Mouse (Mus musculus): ENCODE measurements around the gene Rnf141. TPM values are rescaled to one million over a fixed set of nuclear protein-coding genes. Genes with fewer than 3 reads are reported as not detected.

Gene Rnf141
- polyA plus RNA-seq, 1 experiment from 2014 or later, result 39.7 TPM

DNA sequence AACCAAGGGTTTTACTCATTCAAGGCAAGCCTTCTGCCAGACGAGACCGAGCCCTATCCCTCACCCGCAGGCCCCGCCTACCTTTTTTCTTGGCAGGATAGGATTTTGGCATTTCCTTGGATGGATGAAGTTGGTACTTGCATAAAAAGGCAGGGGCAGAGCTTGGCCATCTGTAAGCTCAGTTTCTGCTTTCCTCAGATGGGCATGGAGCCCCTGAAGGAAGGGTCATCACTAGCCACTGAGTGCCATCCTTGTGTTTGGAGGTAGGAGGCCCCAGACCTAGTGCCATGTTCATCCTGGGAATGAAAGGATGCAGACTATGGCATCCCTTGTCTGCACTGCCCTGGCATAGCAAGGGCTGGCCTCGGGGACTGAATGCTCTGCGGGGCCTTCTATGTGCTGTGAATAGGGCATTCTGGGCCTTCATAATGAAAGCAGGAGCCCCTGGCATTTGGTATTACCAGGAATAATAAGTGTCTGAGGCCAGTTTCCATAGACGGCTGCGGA lies 64.6 kb downstream of the Rnf141 start:
- Histone ChIP-seq H3K36me3 (ENCODE audit: control insufficient read depth, insufficient read depth, low read length) (0 out of 2 replicates have a peak, but pooled peaks cover 3% of the 10 kb centered on the region), H3K4me2 (ENCODE audit: low read length) (no peak overlapping the region), H3K4me3 (ENCODE audit: low read depth, low read length) (no peak overlapping the region), H3K9me3 (replicated peaks; ENCODE audit: control insufficient read depth, low read length, poor library complexity, severe bottlenecking) (no peaks in the 10 kb centered on the region), H3K9ac (ENCODE audit: low read depth, low read length) (no peak overlapping the region), H3K27me3 (ENCODE audit: control insufficient read depth, insufficient read depth, low read depth, low read length) (no peaks in the 10 kb centered on the region), H3K27ac (ENCODE audit: low read length) (no peak overlapping the region; the same call in 1 of the 2 replicates), H3K4me1 (ENCODE audit: control insufficient read depth, insufficient read depth, low read length) (0 out of 2 replicates have a peak, but pooled peaks cover 2% of the 10 kb centered on the region)
- 70% methylated on average over 8 of the region's 8 CpGs for WGBS
- peak; percentile 81 for ATAC-seq

DNA sequence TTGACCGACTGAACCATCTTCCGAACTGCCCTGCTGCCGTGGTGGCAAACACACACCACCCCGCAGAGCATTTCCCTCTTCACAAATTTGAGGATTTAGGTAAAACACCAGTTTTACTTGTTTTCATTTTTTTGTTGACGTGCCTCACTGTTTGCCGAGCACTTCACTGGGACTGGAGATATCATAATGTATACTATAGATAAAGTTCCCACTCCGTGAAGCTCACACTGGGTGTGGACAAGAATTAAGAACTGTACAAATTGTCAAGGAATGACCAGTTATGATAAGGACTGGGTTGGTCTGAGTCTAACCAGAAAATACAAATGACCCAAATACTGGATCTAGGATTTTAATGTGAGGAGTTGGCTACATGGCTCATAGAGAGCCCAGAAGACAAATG lies 65.3 kb downstream of the Rnf141 start:
- peak overlapping the region; percentile 53 for H3K27ac ChIP-seq (ENCODE audit: low read length)
- H3K9me3 ChIP-seq (replicated peaks; ENCODE audit: control insufficient read depth, low read length, poor library complexity, severe bottlenecking), result no peaks in the 10 kb centered on the region
- H3K36me3 ChIP-seq (ENCODE audit: control insufficient read depth, insufficient read depth, low read length), result 0 out of 2 replicates have a peak, but pooled peaks cover 3% of the 10 kb centered on the region
- ATAC-seq, result no peak
- 96% methylated on average over 7 of the region's 7 CpGs for WGBS
- H3K9ac ChIP-seq (ENCODE audit: low read depth, low read length), result no peak overlapping the region
- H3K4me1 ChIP-seq (ENCODE audit: control insufficient read depth, insufficient read depth, low read length), result peaks cover 5% of the 10 kb centered on the region; the same call in 1 of the 2 replicates
- no peak overlapping the region for H3K4me3 ChIP-seq (ENCODE audit: low read depth, low read length)
- no peak overlapping the region for H3K4me2 ChIP-seq (ENCODE audit: low read length)
- H3K27me3 ChIP-seq (ENCODE audit: control insufficient read depth, insufficient read depth, low read depth, low read length), result no peaks in the 10 kb centered on the region

DNA sequence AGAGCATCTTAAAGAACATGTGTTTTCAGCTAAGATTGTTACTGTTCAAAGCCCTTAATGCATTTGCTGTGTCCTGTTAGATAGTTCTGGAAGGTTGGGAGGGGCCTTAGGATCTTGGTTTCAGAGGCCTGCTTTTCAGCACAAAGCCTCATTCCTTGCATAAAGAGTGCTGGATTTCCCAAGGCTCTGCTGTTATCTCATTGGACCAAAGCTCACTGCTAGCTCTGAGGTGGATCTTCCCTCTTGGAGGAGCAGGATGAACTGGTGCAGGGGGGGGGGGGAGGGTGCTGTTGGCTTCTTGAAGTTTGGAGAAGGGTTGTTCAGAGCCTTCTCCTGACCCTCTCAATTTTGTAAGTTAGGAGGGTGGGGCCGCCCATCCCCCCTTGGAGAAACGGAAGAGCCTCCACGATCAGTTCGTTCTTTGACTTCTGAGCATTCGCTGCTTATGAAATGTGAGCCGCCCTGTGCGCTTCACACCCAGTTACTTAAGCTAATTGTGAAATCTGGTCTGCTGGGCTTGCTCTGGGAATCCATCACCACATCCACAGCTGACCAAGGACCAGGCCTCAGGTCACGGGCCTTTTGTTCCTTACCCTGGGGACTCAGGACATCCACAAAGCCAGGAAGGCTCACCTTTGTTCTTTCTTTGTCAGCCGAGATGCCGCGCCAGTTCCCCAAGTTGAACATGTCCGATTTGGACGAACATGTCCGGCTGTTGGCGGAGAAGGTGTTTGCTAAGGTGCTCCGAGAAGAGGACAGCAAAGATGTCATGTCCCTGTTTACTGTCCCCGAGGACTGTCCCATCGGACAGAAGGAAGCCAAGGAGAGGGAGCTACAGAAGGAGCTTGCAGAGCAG lies 66.9 kb downstream of the Rnf141 start:
- no peak overlapping the region for H3K4me2 ChIP-seq (ENCODE audit: low read length)
- no peak overlapping the region for H3K4me3 ChIP-seq (ENCODE audit: low read depth, low read length)
- ATAC-seq, result no peak
- H3K27ac ChIP-seq (ENCODE audit: low read length), result no peak overlapping the region
- 77% methylated on average over 18 of the region's 18 CpGs for WGBS
- peaks cover 15% of the 10 kb centered on the region for H3K4me1 ChIP-seq (ENCODE audit: control insufficient read depth, insufficient read depth, low read length)
- H3K9ac ChIP-seq (ENCODE audit: low read depth, low read length), result no peak overlapping the region
- H3K27me3 ChIP-seq (ENCODE audit: control insufficient read depth, insufficient read depth, low read depth, low read length), result no peaks in the 10 kb centered on the region
- H3K9me3 ChIP-seq (replicated peaks; ENCODE audit: control insufficient read depth, low read length, poor library complexity, severe bottlenecking), result no peaks in the 10 kb centered on the region
- H3K36me3 ChIP-seq (ENCODE audit: control insufficient read depth, insufficient read depth, low read length), result 0 out of 2 replicates have a peak, but pooled peaks cover 3% of the 10 kb centered on the region

- H3K4me2 ChIP-seq (ENCODE audit: low read length), result no peak overlapping the region
- H3K4me3 ChIP-seq (ENCODE audit: low read depth, low read length), result no peak overlapping the region
- no peaks in the 10 kb centered on the region for H3K9me3 ChIP-seq (replicated peaks; ENCODE audit: control insufficient read depth, low read length, poor library complexity, severe bottlenecking)
- H3K4me1 ChIP-seq (ENCODE audit: control insufficient read depth, insufficient read depth, low read length), result peaks cover 13% of the 10 kb centered on the region
- H3K27me3 ChIP-seq (ENCODE audit: control insufficient read depth, insufficient read depth, low read depth, low read length), result no peaks in the 10 kb centered on the region
- H3K9ac ChIP-seq (ENCODE audit: low read depth, low read length), result no peak overlapping the region
- WGBS, result 92% methylated on average over 8 of the region's 8 CpGs
- ATAC-seq, result no peak
- no peak overlapping the region for H3K27ac ChIP-seq (ENCODE audit: low read length)
- H3K36me3 ChIP-seq (ENCODE audit: control insufficient read depth, insufficient read depth, low read length), result 0 out of 2 replicates have a peak, but pooled peaks cover 3% of the 10 kb centered on the region
Observed at GRCm38 (mm10) chr7:110774674-110775073, 69.6 kb downstream of the Rnf141 start.

GRCm38 (mm10) chr7:110774077-110774476 lies 70.2 kb downstream of the Rnf141 start:
- peak overlapping the region; percentile 64 for H3K27ac ChIP-seq (ENCODE audit: low read length)
- WGBS, result 85% methylated on average over 1 of the region's 1 CpGs
- ATAC-seq, result peak; percentile 15; the same call in 1 of the 2 replicates

DNA sequence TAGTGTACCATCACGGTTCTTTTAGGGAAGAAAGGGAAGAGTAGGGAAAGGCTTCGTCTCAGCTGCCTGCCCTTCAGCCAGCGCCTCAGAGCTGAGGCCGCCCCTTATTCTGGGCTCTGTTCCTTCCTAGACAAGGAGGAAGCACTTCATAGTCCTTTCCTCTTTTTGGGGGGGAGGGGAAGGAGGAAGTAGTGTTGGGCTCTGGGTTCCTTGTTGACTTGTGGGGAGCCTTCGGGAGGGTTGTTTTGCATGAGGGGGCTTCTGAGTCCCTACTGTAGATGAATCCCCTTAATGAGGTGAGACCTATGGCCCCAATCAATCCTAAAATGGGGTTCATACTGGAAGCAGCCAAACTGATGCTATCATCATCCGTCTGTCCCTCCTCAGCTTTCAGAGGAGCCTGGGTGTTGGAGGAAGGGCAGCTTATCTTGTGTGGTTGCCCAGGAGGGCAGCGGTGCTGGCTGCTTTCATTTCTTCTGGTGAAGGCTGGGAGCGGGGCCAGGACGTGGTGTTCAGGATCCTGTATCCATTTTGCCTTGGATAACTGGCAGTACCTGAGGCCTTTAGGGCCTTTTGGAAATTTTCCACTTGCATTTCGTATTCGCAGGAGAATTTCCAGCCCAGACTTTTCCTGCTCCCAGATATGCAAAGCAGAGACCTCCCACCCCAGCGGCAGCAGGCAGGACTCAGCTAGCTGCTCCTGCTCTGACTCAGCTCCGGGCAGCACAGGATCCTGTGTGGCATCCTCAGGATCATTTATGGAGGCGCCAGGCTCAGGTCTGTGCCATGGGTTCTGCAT lies 70.9 kb downstream of the Rnf141 start:
- ATAC-seq, result no peak
- Histone ChIP-seq H3K4me2 (ENCODE audit: low read length) (peak overlapping the region; percentile 23; the same call in 1 of the 2 replicates), H3K36me3 (ENCODE audit: control insufficient read depth, insufficient read depth, low read length) (no peaks in the 10 kb centered on the region), H3K9ac (ENCODE audit: low read depth, low read length) (0 out of 2 replicates have a peak overlapping the region, but pooled peaks have one; percentile 26), H3K27me3 (ENCODE audit: control insufficient read depth, insufficient read depth, low read depth, low read length) (no peaks in the 10 kb centered on the region), H3K27ac (ENCODE audit: low read length) (peak overlapping the region; percentile 64), H3K4me3 (ENCODE audit: low read depth, low read length) (no peak overlapping the region), H3K4me1 (ENCODE audit: control insufficient read depth, insufficient read depth, low read length) (peaks cover 19% of the 10 kb centered on the region), H3K9me3 (replicated peaks; ENCODE audit: control insufficient read depth, low read length, poor library complexity, severe bottlenecking) (no peaks in the 10 kb centered on the region)
- 48% methylated on average over 14 of the region's 14 CpGs for WGBS

More at GRCm38 (mm10) chr7:110774077-110774476, 70.2 kb downstream of the Rnf141 start:
- no peak overlapping the region for H3K4me3 ChIP-seq (ENCODE audit: low read depth, low read length)
- H3K9ac ChIP-seq (ENCODE audit: low read depth, low read length), result no peak overlapping the region
- H3K36me3 ChIP-seq (ENCODE audit: control insufficient read depth, insufficient read depth, low read length), result 0 out of 2 replicates have a peak, but pooled peaks cover 3% of the 10 kb centered on the region
- no peaks in the 10 kb centered on the region for H3K9me3 ChIP-seq (replicated peaks; ENCODE audit: control insufficient read depth, low read length, poor library complexity, severe bottlenecking)
- H3K4me1 ChIP-seq (ENCODE audit: control insufficient read depth, insufficient read depth, low read length), result peaks cover 15% of the 10 kb centered on the region
- H3K4me2 ChIP-seq (ENCODE audit: low read length), result peak overlapping the region; percentile 23; the same call in 1 of the 2 replicates
- H3K27me3 ChIP-seq (ENCODE audit: control insufficient read depth, insufficient read depth, low read depth, low read length), result no peaks in the 10 kb centered on the region

DNA sequence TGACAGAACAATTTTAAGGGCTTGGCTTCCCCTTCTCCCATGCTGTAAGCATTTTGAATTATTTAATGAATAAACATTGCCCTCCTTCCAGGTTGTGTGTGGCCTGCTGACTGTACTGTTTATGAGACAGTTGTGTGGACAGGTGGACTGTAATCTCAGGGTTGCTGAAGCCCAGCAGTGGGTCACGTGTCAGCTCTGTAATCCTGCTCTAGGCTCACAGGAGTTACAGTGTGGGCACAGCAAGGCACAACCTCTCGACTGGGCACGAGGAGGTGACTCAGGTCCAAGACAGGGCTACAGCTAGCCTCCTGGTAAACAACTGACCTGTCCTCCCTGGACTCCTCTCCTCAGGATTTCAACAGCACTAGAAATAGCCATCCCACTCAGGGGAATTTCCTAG lies 71.9 kb downstream of the Rnf141 start:
- 76% methylated on average over 3 of the region's 3 CpGs for WGBS
- no peak overlapping the region for H3K9ac ChIP-seq (ENCODE audit: low read depth, low read length)

DNA sequence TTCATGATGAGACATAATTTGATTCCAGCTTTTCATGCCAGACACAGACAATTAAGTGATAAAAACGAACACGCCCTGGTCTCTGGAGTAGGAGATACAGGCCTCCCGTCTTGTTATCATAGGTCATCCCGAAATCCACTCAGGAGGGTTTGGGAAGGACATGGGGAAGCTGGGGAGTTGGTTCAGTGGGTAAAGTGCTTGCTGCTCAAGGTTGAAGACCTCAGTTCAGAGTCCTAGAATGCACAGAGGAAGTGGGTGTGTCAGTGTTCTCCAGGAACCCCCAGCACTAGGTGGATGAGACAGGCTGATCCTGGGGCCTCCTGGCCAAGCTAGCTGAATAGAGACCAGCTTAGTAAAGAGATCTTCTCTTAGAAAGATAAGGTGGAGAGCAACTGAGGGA lies 73.3 kb downstream of the Rnf141 start:
- ATAC-seq, result no peak
- no peaks in the 10 kb centered on the region for H3K36me3 ChIP-seq (ENCODE audit: control insufficient read depth, insufficient read depth, low read length)
- no peaks in the 10 kb centered on the region for H3K27me3 ChIP-seq (ENCODE audit: control insufficient read depth, insufficient read depth, low read depth, low read length)
- 89% methylated on average over 4 of the region's 4 CpGs for WGBS
- H3K4me1 ChIP-seq (ENCODE audit: control insufficient read depth, insufficient read depth, low read length), result peaks cover 25% of the 10 kb centered on the region
- no peak overlapping the region for H3K4me3 ChIP-seq (ENCODE audit: low read depth, low read length)
- no peaks in the 10 kb centered on the region for H3K9me3 ChIP-seq (replicated peaks; ENCODE audit: control insufficient read depth, low read length, poor library complexity, severe bottlenecking)
- H3K27ac ChIP-seq (ENCODE audit: low read length), result no peak overlapping the region
- H3K4me2 ChIP-seq (ENCODE audit: low read length), result no peak overlapping the region
- no peak overlapping the region for H3K9ac ChIP-seq (ENCODE audit: low read depth, low read length)

More for the DNA sequence above, 71.9 kb downstream of the Rnf141 start:
- Histone ChIP-seq H3K27ac (ENCODE audit: low read length) (no peak overlapping the region), H3K4me2 (ENCODE audit: low read length) (no peak overlapping the region), H3K4me1 (ENCODE audit: control insufficient read depth, insufficient read depth, low read length) (peaks cover 25% of the 10 kb centered on the region), H3K9me3 (replicated peaks; ENCODE audit: control insufficient read depth, low read length, poor library complexity, severe bottlenecking) (no peaks in the 10 kb centered on the region), H3K36me3 (ENCODE audit: control insufficient read depth, insufficient read depth, low read length) (no peaks in the 10 kb centered on the region), H3K27me3 (ENCODE audit: control insufficient read depth, insufficient read depth, low read depth, low read length) (no peaks in the 10 kb centered on the region), H3K4me3 (ENCODE audit: low read depth, low read length) (no peak overlapping the region)
- ATAC-seq, result no peak

Measured in midbrain, embryonic 16.5 days (tissue).